Mouse (Mus musculus): ENCODE data around the gene Slc45a2.

The Slc45a2 gene

DNA sequence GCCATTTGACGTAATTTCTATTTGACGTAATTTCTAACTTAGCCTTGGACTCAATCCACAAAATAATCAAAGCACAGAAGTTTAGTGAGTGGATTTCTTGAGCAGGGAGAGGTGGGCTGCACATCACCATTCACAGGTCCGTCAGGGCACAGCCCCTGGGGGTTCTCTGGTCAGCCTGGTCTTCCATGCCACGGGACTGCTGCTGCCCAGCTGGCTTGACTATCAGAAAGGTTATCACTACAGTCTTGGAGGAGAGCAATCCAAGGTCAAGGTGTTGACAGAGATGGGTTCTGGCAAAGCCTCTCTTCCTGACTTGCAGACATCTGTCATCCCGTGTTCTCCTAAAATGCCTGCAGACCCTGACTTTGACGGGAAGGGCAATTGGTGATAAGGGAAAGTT is 4.1 kb downstream of the Slc45a2 start:
- DNase-seq (ENCODE audit: low spot score) = no peak

DNA sequence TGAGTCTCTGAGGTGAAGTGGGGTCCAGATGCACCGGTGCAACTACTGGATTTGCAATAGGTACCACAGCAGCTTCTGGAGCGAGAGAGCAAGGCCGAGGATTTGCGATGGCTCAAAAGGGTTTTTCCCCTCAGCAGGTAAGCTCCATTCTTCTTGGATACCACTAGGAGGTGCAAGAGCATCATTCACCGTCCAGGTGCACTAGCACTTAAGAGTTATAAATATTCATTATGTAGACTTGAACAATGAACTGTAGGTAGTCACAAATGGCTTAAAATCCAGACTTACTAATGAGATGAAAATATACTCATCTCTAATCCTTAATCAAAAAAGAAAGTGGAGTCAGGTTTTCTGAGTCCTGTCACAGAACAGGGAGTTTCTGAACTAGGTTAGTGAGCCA is 8.2 kb downstream of the Slc45a2 start:
- no peak for DNase-seq (ENCODE audit: low spot score)

DNA sequence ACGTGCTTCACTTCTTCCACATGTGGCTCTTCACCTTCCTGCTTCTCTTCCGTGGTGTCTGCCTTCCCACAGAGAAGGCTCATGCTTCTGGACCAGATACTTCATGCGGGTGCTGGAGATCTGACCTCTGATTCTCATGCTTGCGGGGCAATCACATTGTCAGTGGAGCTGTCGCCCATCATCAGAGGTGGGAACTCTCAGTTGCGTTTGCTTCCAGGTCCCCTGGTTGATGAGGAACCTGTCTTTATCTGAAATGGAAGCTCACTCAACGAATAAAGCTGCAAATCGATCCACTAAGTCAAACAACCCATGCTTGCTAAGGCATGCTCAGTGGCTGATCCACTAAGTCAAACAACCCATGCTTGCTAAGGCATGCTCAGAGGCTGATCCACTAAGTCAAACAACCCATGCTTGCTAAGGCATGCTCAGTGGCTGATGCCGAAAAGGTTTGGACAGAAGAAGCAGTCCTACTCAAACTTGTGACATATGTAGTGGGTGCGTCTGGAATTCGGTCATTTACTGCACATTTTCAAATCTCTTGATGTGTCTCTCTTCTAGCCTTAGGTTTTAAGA is 10.5 kb downstream of the Slc45a2 start:
- no peak for DNase-seq (ENCODE audit: low spot score)

DNA sequence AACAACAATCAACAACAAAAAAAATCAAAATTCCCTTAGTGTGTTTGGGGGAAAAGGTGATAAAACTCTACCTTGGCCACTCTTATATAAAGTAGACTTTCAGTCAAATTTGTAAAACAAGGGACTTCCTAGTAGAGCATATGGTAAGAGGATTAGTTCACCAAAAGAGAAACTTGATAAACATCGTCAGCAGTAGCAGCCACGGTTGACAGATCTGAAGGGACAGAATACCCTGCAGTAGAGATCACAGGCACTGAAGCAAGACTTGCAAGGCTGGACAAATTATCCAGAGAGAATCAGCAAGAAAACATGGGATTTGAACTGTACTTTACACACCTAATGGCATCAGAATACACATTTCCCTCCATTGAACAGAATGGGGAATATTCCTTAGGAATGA is 14.4 kb downstream of the Slc45a2 start:
- no peak for DNase-seq (ENCODE audit: low spot score)

DNA sequence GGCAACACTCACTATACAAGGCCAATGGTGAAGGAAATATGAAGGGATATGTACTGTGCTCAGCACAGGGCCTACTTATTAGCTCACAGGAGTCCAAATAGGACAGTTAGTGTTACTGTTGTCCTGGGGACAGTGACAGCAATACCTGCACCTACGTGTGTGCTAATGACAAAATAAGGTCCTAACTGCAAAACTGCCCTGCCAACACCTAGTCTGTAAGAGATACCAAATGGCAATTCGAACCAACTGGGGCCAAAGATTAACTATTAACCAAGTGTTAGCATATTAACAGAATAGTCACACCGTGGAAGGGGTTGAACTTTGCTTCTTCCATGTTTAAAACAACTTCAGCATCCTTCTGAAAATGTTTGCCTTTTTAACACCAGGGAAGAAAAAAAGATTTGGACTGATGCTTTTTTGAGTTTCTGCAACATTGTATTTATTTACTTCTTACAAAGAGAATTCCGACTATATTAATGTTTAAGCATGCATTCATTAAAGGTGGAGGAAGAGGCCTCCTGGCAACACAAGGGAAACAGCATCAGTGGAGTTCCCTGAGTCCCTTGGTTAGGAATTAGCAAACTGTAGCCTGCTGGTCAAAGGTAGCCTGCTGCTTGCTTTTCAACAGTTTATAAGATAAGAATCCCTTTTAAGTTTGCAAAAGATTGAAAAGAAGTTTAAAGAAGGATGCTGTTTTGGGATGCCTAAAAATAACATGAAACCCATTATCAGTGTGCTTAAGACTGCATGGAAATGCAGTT is 26.5 kb downstream of the Slc45a2 start:
- DNase-seq (ENCODE audit: low spot score) = no peak

DNA sequence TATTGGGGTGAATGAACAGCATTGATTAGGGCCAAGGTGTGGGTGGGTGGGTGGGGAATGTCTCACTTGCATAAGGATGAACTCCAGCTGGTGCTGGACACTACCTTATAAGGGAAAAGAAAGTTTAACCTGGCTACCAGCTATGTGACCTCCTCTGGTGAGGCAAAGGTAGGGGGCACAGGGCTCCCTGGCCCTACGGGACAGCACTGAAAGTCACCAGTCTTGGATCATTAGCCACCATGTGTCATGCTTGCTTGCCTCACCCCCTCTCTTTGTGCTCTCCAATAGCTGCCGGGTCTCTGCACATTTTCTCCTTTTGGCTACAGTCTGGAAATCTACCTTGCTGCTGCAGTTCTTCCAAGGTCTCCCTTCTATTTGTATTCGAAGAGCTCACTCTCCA is 29.7 kb downstream of the Slc45a2 start:
- no peak for DNase-seq (ENCODE audit: low spot score)

DNA sequence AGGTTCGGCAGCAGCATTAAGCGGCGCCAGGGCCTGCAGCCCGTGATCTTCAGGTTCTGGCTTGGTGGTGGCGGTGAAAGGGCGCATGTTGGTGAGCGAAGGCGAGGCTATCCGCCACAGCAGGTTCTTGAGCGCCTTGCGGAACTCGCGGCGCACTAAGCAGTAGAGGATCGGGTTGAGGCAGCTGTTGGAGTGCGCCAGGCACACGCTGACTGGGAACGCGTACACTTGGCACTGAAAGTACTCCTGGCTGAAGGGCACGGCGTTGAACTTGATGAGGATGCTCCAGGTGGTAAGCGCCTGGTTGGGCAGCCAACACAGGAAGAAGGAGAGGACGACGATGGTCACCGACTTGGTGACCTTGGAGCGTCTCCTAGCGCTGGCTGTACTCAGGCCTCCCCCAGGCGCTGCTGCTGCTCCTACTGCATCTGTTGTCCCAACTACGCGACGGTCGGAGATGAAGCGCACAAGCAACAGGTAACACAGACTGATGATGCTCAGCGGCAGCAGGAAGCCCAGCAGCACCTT is 35.5 kb downstream of the Slc45a2 start:
- no peak for DNase-seq (ENCODE audit: low spot score)

DNA sequence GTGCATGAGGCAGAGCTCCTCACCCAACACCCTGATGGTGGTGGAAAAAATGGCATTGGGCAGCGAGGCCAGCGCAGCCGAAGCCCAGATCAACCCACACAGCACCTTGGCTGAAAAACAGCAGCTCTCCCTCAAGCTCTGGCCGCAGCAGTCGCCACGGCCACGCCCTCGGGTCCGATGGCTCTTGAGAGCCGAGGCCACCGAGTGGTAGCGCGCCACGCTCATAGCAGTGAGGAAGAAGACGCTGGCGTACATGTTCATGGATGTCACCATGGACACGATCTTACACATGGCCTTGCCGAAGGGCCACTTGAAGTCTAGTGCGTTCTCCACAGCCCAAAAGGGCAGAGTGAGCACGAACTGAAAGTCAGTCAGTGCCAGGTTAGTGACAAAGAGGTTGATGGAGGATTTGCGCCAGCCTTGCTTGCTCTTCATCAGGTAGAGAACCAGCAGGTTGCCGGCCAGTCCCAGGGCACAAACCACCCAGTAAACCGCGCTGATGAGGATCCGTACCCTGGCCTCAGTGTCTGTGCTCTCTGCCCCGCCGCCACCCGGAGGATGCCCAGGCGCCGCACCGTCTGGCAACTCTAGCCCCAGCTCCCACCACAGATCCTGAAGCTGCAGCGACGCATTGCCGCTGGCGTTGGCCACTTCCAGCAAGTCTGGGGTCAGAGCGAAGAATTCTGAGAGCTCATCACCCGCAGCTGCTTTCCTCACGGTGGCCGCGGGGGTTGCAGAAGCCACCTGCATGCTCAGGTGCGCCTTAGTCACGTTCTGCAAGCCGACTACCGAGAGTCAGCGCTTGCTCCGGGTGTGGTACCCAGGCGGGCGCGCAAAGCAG is 36.2 kb downstream of the Slc45a2 start:
- DNase-seq (ENCODE audit: low spot score) = no peak

DNA sequence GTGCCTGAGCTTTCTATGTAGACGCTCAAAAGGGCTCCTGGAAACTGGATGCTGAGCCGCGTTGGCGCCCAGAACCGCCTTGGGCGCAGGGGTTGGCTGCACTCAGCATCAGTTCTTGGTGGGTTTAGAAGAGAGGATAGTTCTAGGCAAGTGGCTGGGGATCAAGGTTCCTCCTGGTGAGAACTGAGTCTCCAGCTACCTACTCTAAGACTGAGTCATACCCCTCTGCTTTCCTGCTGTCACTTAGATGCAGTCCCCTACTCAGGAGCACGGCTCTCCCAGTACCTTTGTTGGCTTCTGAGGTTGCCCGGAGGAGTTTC is 36.8 kb downstream of the Slc45a2 start:
- DNase-seq (ENCODE audit: low spot score) = no peak

DNA sequence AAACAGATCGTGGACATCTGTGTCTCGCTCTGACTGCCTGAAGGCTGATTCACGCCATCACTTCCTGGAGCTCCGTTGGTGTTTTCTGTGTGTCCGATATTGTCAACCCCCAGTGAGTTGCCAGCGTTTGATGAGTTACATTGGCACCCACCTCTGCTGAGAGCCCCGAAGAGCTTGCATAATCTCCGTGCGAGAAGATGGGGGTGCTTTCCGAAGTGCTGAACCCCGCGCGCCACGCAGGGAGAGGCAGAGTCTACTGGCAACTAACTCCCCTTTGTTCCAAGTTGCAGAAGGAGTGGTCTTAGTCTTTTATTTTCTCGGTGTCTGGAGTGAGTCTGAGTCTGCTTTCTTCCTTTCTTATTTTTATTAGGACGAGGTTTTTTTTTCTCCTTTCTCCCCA is 37.2 kb downstream of the Slc45a2 start, which contains the start of gene Rxfp3:
Gene Rxfp3, minus strand, starts transcription at position 281 of the 400 bp plus-strand sequence.
- no peak for DNase-seq (ENCODE audit: low spot score)

DNA sequence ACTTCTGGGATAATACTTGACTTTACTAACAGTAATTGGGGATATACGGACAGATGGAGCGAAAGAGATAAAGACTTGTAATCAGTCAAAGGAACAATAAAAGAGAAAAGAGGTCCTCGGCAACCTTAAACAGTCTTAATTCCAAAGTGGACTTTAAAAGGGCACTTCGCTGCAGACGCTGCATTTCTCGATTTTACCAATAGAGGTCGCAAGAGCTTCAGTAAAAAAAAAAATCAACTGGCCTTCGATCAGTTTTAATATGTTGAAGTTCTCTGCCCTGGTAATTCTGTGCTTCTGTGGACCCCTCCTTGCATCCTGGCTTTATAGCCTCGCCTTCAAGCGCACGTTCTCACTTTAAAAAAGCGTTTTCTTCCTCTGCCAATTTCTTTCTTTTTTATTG is 38.0 kb downstream of the Slc45a2 start:
- no peak for DNase-seq (ENCODE audit: low spot score)

DNA sequence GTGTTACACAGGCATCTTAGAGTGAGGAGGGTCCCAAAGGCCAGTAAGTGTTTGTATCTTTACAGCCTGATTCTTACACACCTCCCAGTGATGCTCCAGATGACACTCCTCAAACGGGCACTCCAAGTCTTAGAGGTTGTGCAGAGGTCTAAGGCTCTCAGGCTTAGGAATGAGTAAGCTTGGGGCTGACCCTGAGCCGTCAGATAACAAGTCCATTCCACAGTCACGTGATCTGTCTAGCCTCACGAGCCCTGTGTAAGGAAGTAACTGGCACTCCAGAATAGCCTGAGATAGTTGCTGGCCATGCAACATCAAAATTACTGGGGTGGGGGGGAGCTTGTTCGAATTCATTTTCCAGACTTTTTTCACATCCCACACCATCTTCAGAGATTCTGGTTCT is 39.5 kb downstream of the Slc45a2 start:
- DNase-seq (ENCODE audit: low spot score) = no peak

DNA sequence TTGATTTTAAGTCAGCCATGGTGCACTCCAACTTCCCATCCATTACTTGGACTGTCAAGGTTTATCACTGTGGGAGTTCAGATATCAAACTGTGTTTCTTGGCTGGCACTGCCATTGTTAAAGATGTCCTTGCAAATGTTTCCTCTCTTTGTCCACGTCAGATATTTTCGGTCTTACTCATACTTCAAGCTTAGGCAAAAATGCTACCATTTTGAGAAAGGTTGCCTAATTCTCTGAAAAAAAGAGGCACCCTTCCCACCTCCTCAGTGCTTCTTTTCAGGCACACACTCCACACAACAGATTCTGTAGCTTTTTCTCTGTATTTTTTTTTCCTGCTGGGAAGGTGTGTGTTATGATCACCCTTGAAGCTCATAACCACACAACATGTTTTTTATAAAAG is 40.7 kb downstream of the Slc45a2 start:
- no peak for DNase-seq (ENCODE audit: low spot score)

DNA sequence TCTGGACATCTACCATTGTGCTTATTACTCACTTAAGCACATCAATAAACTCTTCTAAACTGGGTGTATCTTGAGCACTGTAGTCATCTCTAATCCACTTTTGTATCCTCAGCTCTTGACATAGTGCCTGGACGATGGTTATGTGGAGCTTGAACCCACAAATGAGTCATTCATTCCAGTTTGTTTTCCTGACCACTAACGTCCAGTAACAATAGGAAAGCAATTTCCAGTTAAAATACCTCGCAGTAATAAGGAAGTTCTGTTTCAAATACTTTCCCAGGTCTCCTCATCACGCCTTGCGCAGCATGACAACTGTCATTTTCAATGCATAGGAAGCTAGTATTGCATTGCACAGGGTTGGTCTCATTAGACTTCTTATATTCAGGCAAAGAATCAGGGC is 42.3 kb downstream of the Slc45a2 start:
- no peak for DNase-seq (ENCODE audit: low spot score)

DNA sequence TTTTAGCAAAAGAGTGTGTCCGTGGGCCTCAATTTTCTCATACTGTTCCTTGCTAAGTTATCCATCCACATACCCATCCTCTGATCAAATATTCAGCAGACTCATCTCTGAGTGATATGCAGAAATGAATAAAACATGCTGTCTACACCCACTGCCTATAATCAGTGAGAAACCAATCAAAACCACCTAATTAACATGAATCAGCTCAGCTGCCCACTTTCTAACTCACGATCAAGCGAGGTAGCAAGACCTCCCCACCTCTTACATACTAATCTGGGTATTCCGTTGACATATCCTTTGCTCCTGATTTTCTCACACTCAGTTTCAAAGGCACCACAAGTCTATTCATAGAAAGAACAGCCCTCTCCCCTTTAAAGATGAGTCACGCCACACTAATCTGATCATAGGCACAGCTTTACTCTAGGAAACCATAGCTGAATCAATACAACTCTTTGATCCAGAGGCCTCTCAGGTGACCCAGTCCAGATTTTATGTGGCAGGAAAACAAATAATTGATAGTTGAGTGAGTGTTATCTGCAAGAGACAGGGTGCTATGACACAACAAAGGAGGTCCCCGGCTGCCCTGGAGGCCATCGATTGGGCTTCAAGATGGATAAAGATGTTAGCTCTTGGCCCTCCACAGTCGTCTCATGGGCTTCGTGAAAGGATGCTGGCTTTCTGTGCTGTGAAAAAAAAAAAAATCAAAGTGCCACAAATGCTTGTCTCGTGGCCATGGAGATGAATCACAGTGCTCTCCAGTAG is 53.3 kb downstream of the Slc45a2 start:
- DNase-seq (ENCODE audit: low spot score) = no peak

DNA sequence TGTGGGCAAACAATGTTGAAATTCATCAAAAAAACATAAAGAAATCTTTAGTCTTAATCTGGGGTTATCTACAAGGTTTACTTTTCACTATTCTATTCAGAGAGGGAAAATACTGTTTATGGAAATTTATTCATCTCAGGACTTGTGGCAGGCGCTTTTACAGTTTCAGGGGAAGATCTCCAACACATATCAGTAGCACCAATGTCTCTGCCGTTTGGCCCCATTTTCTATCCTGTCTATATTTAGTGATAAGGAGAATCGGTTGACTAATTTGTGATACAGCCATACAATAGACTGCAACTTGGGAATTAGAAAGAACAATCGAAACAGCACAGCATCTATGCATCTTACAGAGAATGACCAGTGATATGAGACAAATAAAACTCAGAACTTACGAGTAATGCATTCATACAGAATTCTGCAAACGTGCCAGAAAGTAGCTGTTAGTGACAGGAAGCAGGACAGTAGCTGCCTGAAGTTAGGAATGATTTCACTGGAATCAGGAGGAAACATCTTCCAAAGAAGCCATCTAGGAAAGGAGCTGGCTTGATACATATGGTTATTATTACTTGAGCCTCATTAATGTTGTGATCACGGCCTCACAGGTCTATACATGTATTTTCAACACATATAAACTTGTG is 54.0 kb downstream of the Slc45a2 start:
- no peak for DNase-seq (ENCODE audit: low spot score)

DNA sequence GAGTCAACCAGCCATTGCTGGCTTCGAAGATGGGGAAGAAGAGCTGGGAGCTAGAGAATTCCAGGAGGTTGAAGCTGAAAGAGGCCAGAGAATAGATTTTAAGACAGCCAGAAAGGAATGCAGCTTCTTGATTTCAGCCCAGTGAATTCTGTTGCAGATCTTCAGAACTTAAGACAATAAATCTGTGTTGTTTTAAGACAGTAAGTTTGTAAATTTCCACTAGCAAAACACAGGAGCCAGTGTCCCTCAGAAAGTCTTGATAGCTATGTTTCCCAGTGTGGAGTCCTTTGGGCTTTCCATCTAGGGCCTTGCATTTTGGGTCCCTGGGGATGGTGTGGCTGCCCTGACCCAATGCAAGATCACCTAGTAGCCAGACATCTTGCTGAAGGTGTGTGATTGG is 62.4 kb downstream of the Slc45a2 start:
- DNase-seq (ENCODE audit: low spot score) = no peak

DNA sequence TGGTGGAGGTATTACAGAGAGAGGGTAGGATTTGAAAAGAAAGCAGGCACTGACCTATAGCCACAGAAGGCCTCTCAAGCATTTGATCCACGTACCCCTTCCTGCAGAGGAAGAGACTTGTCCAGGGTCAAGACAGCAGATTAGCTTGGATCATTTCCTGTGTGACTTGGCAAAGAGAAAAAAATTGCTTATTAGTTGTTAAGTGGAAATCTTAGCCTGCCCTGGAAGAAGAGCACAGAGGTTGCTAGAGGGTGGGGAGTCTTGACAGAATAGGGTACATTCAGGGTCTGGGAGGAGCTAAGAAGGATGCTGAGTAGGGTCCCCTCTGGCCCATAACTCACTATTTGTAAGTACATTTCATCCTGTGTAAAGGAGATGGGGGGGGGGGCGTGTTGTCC is 63.6 kb downstream of the Slc45a2 start:
- no peak for DNase-seq (ENCODE audit: low spot score)

DNA sequence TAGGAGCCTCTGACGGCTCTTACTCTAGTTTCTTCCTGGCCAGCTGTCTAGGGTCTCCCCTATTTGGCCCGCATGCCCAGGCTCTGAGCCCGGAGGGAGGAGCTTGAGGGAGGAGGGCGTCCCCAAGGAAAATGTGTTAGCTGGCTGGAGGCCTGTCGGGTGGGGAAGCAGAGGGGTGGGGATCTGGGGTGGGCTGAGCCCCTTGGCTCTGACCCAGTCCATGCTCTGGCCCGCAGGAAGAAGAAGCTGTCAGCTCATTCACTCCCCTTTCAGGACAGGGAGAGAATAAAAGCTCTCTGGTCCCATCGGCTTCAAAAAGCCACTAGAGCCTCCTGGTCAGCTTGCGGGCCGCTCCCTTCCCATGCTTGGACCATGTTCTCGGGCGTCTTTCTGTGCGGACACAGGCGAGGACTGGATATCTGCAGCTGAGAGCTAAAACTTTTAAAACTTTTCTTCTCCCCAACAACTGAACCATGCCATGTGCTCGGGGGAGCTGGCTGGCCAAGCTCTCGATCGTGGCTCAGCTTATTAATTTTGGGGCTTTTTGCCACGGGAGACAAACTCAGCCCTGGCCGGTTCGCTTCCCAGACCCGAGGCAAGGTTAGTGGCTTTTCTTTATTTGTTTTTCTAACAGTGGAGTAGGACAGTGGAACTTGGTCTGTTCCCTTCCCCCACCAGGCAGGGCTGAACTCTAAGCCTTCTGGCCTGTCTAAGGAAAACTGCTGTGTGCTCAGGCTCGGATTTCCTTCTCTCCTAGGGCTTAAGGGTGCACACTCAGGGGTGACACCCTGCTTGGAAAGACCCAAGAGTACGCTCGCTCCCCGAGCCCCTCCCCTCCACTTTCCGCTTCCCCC is 64.3 kb downstream of the Slc45a2 start, which contains the start of gene Adamts12:
Gene Adamts12, plus strand, starts transcription at position 233 of the 854 bp plus-strand sequence.
- no peak for DNase-seq (ENCODE audit: low spot score)

DNA sequence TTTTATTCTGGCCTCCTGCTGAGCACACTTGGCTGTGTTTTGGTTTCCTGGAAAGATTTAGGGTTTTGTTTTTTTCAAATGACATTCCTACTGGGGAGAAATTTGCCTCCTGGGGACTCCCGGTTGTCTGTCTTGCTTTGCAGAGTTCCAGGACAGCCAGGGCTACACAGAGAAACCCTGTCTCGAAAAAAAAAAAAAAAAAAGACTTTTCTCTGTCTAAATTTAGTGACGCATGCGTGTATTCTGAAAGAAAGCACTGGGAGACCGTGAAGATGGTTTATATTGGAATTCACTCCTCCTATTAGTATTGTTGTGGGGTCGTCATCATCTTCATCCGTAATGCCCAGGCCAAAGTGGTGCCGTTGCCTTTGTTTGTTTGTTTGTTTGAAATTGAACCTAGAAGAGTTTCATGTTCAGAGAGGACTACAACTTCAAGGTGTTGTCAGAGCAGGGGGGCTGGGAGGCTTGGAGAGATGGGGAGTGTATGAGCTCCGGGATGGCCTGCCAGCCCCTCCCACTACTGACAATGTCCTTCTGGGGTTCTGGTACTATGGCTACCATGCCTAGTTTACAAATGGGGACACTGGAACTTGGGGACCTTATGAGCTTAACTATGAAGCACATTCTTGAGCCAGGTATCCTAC is 65.1 kb downstream of the Slc45a2 start:
- no peak for DNase-seq (ENCODE audit: low spot score)
